Mouse (Mus musculus) limb, embryonic 13.5 days (tissue): ENCODE measurements around the gene Atf7ip. TPM values are rescaled to one million over a fixed set of nuclear protein-coding genes. Genes with fewer than 3 reads are reported as not detected.

Experiments used
- ATAC-seq: fragments of 200-750 bp; cut with Nextera tagmentation; 2 replicates; pipeline ENCODE4 v1.8.0; 2017; ENCODE audit warnings: low read depth, moderate number of reproducible peaks, moderate TSS enrichment; ENCODE audit not compliant: low FRiP score
- H3K27ac ChIP-seq: fragments of 300-500 bp; sonication (generic); 2 replicates; pipeline ENCODE4 v1.5.1; 2015; ENCODE audit warnings: inconsistent platforms, mild to moderate bottlenecking, moderate library complexity
- H3K27me3 ChIP-seq: fragments of 300-500 bp; sonication (generic); 2 replicates; pipeline ENCODE4 v1.6.1; 2015; ENCODE audit warnings: mild to moderate bottlenecking, inconsistent platforms
- H3K36me3 ChIP-seq: fragments of 300-500 bp; sonication (generic); 2 replicates; pipeline ENCODE4 v1.6.1; 2015; ENCODE audit warnings: inconsistent platforms, mild to moderate bottlenecking, moderate library complexity
- H3K4me1 ChIP-seq: fragments of 300-500 bp; sonication (generic); 2 replicates; pipeline ENCODE4 v1.6.1; 2015; ENCODE audit warnings: inconsistent platforms
- H3K4me2 ChIP-seq: fragments of 300-500 bp; sonication (generic); replicated peaks from 2 replicates; pipeline ENCODE4 v1.6.1; 2015; ENCODE audit warnings: inconsistent platforms, mild to moderate bottlenecking, moderate library complexity
- H3K4me3 ChIP-seq: fragments of 300-500 bp; sonication (generic); 2 replicates; pipeline ENCODE4 v1.5.1; 2015; ENCODE audit warnings: moderate library complexity, mild to moderate bottlenecking, inconsistent platforms
- H3K9ac ChIP-seq: fragments of 300-500 bp; sonication (generic); 2 replicates; pipeline ENCODE4 v1.6.1; 2015; ENCODE audit warnings: mild to moderate bottlenecking, inconsistent platforms
- H3K9me3 ChIP-seq: fragments of 300-500 bp; sonication (generic); 2 replicates; pipeline ENCODE4 v1.6.1; 2016; ENCODE audit warnings: inconsistent platforms
- whole genome bisulfite sequencing: fragments of 180-500 bp; shearing (Covaris S2); methylation state at CpG from one replicate; pipeline ENCODE4 v1.1.7; 2015; 5-methylcytosine and 5-hydroxymethylcytosine counted together
- polyA plus RNA-seq: library from polyadenylated mRNA; unstranded; fragments of >200 nt; fragmentation: Nextera tagmentation; extraction: Ambion mirVana; gene quantifications from 2 replicates; pipeline ENCODE4 v1.2.1, GENCODE M21; 2015

Gene Atf7ip
- polyA plus RNA-seq, 1 experiment from 2014 or later: 40.4 TPM

DNA sequence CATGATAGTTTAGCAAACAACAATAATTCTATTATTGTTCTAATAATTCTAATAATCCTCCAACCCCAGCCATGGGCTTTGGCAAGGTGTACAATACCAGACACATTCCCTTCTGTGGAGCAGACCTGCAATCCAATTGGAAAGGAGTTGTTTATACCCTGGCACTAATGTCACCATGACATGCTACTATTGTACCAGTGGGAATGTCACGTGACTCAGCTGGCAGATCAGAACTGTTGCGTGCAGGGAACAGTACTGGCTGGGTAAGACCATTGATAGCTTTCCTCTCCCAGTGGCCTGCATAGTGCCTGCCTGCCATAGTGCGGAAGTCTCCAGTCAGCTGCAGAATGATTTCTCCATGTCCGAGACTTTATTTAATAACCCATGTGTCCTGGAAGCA, 88.6 kb downstream of the Atf7ip start:
- H3K36me3 ChIP-seq: peaks cover 78% of the 10 kb centered on the region
- ATAC-seq: no peak
- H3K9ac ChIP-seq: no peak overlapping the region
- no peak overlapping the region for H3K27ac ChIP-seq
- no peaks in the 10 kb centered on the region for H3K4me1 ChIP-seq
- WGBS: 95% methylated on average over 4 of the region's 4 CpGs
- H3K4me2 ChIP-seq: no peak overlapping the region
- no peaks in the 10 kb centered on the region for H3K9me3 ChIP-seq
- no peaks in the 10 kb centered on the region for H3K27me3 ChIP-seq
- H3K4me3 ChIP-seq: no peak overlapping the region

DNA sequence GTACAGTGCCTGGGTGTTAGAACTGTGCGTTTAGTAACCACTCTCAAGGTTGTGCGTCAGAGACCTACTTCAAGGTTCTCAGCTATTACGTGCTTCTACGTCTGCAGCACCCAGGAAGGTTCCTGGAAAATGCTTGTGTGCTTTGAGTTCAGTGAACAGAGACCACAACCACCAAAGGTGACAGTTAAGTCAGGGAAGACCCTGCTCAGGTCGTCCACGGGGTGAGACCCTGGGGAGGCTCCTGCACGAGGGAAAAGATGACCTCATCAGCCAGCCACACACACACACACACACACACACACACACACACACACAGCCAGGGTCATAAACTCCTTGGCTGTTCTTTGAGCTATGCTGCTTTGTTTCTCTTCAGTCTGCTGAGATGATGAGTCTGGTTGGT, 96.6 kb downstream of the Atf7ip start:
- WGBS: 84% methylated on average over 7 of the region's 7 CpGs
- no peak overlapping the region for H3K4me3 ChIP-seq
- no peaks in the 10 kb centered on the region for H3K4me1 ChIP-seq
- no peak overlapping the region for H3K9ac ChIP-seq
- no peak overlapping the region for H3K4me2 ChIP-seq
- peaks cover 90% of the 10 kb centered on the region for H3K36me3 ChIP-seq
- H3K9me3 ChIP-seq: no peaks in the 10 kb centered on the region
- no peaks in the 10 kb centered on the region for H3K27me3 ChIP-seq
- ATAC-seq: no peak
- no peak overlapping the region for H3K27ac ChIP-seq

- Histone ChIP-seq H3K9me3 (peaks cover 14% of the 10 kb centered on the region), H3K9ac (no peak overlapping the region), H3K27me3 (no peaks in the 10 kb centered on the region), H3K4me2 (no peak overlapping the region), H3K36me3 (peaks cover 54% of the 10 kb centered on the region), H3K4me1 (no peaks in the 10 kb centered on the region), H3K27ac (no peak overlapping the region), H3K4me3 (no peak overlapping the region)
- 93% methylated on average over 17 of the region's 17 CpGs for WGBS
- no peak for ATAC-seq
Measured at GRCm38 (mm10) chr6:136611351-136612215, 105.6 kb downstream of the Atf7ip start.

DNA sequence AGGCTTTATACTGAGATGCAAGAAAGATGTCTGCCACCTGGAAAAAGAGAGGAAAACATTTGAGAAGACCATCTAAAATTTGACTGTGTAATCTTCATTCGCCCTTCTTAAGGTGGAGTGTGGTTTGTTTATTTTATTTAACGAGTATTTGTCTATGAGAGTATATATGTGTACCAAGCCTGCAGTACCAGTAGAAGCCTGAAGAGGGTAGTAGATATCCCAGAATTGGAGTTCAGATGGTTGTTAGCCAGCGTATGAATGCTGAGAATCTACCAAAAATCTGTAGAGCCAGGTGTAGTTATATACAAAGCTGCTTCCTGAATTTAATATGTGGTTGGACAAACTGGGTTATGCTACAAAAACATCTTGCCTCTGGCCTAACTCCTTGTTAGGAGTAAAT, 106.3 kb downstream of the Atf7ip start:
- Histone ChIP-seq H3K27me3 (no peaks in the 10 kb centered on the region), H3K27ac (no peak overlapping the region), H3K4me1 (no peaks in the 10 kb centered on the region), H3K4me3 (no peak overlapping the region), H3K36me3 (peaks cover 47% of the 10 kb centered on the region), H3K4me2 (no peak overlapping the region), H3K9ac (no peak overlapping the region), H3K9me3 (peaks cover 14% of the 10 kb centered on the region)
- 99% methylated on average over 3 of the region's 3 CpGs for WGBS
- ATAC-seq: no peak

DNA sequence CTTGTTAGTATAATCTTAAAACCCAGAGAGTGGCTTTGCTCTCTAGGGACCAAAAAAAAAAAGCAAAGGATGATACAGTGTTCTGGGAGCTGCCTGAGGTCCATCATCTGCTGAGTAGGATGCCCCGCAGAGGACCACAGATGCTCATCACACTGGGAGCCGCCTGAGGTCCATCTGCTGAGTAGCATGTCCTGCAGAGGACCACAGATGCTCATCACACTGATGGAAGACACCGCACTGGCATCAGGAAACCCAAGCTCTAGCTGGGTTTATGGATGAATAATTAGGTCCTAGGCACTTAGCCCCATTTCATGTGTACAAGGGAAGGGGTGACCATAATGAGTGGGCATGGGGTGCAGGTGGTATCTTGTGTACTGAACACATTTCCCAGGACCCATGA, 108.2 kb downstream of the Atf7ip start:
- peaks cover 30% of the 10 kb centered on the region for H3K36me3 ChIP-seq
- no peaks in the 10 kb centered on the region for H3K4me1 ChIP-seq
- peaks cover 14% of the 10 kb centered on the region for H3K9me3 ChIP-seq
- no peak overlapping the region for H3K27ac ChIP-seq
- no peak overlapping the region for H3K4me2 ChIP-seq
- no peak overlapping the region for H3K4me3 ChIP-seq
- 90% methylated on average over 3 of the region's 3 CpGs for WGBS
- no peaks in the 10 kb centered on the region for H3K27me3 ChIP-seq
- H3K9ac ChIP-seq: no peak overlapping the region
- ATAC-seq: no peak

DNA sequence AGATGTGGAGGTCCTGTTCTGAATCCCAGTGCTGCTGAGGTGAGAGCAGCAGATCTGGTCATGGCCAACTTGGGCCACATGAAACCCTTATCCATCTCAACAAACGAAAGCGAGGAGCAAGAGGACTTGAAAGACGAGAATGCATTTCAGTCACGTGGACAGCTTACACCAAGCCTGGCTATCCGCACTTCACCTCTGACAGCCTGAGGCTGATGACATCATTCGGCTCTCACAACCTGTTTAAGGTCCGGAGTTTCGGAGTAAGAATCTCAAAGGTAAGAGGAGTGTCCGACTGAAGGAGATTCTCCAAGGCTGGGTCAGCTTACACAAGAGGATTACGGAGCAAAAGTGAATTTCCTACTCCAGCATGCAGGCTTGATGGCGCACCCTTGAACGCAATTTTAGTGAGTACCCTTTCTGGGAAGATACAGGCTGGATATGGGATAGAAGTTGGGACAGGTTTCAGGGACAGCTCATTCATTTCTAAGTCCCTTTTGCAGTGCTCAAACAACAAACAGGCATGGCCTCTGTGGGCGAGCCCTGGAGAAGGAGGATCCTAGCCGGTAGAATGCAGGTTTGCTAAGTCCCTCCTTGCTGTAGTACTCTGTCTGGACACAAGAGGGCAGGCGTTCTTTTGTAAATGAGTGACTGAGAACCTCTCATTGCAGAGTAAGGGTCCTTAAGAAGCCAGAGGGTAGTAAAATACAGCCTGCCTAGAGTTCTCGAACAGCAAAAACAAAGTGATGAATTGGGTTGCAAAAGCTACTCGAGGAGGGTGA, 114.6 kb downstream of the Atf7ip start:
- ATAC-seq: peak; percentile 57; the same call in 1 of the 2 replicates
- peak overlapping the region; percentile 37 for H3K4me2 ChIP-seq
- 39% methylated on average over 17 of the region's 17 CpGs for WGBS

DNA sequence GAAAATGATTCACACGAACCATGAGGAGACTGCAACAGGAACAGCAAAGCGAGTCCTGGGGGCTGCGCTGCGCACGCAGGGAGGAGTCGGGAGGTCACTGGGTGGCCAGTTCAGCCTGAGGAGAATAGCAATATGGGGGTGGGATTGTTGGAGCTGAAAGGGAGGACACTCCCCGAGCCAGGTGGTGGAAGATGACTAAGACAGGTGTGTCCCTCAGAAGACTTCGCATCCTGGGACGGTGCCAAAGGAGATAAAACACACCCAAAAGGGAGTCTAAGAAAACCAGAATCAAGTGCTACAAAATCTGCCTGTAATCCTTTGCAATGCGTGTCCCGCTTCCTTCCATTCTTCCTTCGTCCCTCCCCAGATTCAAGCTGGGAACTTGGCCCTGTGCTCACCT, 119.5 kb downstream of the Atf7ip start:
- ATAC-seq: no peak
- no peaks in the 10 kb centered on the region for H3K36me3 ChIP-seq
- H3K4me1 ChIP-seq: no peaks in the 10 kb centered on the region
- H3K4me3 ChIP-seq: no peak overlapping the region
- H3K27ac ChIP-seq: no peak overlapping the region
- H3K9ac ChIP-seq: no peak overlapping the region
- WGBS: 91% methylated on average over 12 of the region's 12 CpGs
- H3K27me3 ChIP-seq: no peaks in the 10 kb centered on the region
- no peaks in the 10 kb centered on the region for H3K9me3 ChIP-seq
- H3K4me2 ChIP-seq: no peak overlapping the region

More for the DNA sequence above, 114.6 kb downstream of the Atf7ip start:
- H3K9ac ChIP-seq: no peak overlapping the region
- H3K27ac ChIP-seq: no peak overlapping the region
- no peaks in the 10 kb centered on the region for H3K9me3 ChIP-seq
- H3K4me1 ChIP-seq: no peaks in the 10 kb centered on the region
- H3K4me3 ChIP-seq: no peak overlapping the region
- H3K27me3 ChIP-seq: no peaks in the 10 kb centered on the region
- no peaks in the 10 kb centered on the region for H3K36me3 ChIP-seq

DNA sequence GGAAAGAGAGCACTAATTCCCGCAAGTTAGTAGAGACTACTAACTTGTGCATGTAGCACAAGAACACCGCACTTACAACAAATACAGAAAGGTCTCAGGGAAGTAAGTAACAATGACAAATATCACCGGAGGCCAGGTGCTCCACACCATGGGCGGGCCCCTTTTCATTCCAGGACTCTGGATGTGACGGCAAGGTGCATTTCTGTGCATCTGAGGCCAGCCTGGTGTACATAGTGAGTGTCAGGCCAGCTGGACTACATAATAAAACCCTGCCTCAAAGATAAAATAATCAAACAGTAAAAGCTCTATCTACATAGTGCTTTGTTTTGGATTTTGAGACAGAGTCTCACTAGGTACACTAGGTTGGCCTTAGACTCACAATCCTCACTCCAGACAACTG, 123.7 kb downstream of the Atf7ip start:
- Histone ChIP-seq H3K9ac (no peak overlapping the region), H3K4me1 (no peaks in the 10 kb centered on the region), H3K27me3 (no peaks in the 10 kb centered on the region), H3K36me3 (no peaks in the 10 kb centered on the region), H3K4me2 (no peak overlapping the region), H3K27ac (no peak overlapping the region), H3K9me3 (no peaks in the 10 kb centered on the region), H3K4me3 (no peak overlapping the region)
- no peak for ATAC-seq
- WGBS: 89% methylated on average over 5 of the region's 5 CpGs

GRCm38 (mm10) chr6:136631519-136631918, 125.6 kb downstream of the Atf7ip start:
- Histone ChIP-seq H3K9ac (no peak overlapping the region), H3K27ac (no peak overlapping the region), H3K9me3 (no peaks in the 10 kb centered on the region), H3K27me3 (no peaks in the 10 kb centered on the region), H3K4me1 (no peaks in the 10 kb centered on the region), H3K36me3 (no peaks in the 10 kb centered on the region), H3K4me2 (no peak overlapping the region), H3K4me3 (no peak overlapping the region)
- 85% methylated on average over 8 of the region's 8 CpGs for WGBS
- ATAC-seq: no peak

DNA sequence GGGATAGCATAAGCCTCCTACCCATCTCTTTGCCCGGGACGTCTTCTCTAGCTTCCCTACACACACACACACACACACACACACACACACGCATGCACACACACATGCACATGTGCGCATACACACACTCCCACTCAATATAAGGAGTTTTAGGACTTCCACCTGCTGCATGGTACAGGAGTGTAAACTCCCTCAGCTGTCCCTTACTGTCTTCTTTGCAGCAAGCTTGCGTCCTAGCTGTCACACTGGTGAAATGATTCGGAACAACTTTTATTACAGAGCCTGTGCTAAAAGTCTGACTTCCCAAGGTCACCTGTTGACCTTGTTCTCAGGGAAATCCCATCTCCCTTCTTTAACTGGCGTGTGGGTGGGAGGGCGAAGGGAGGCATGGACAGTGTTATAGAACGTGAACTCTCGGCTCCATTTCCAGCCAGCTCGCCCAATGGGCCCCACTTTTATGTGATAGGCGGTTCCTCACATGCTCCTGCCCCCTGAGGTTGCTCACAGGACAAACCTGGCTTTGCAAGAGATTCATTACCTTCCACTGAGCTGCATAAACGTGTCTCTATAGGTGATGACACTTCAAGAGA, 126.1 kb downstream of the Atf7ip start:
- Histone ChIP-seq H3K9me3 (no peaks in the 10 kb centered on the region), H3K36me3 (no peaks in the 10 kb centered on the region), H3K4me2 (no peak overlapping the region), H3K27me3 (no peaks in the 10 kb centered on the region), H3K27ac (no peak overlapping the region), H3K4me1 (no peaks in the 10 kb centered on the region), H3K9ac (no peak overlapping the region), H3K4me3 (no peak overlapping the region)
- no peak for ATAC-seq
- 78% methylated on average over 13 of the region's 13 CpGs for WGBS

GRCm38 (mm10) chr6:136633154-136633553, 127.2 kb downstream of the Atf7ip start:
- 85% methylated on average over 3 of the region's 3 CpGs for WGBS
- Histone ChIP-seq H3K27ac (no peak overlapping the region), H3K36me3 (no peaks in the 10 kb centered on the region), H3K27me3 (no peaks in the 10 kb centered on the region), H3K4me3 (no peak overlapping the region), H3K4me2 (no peak overlapping the region), H3K9ac (no peak overlapping the region), H3K9me3 (no peaks in the 10 kb centered on the region), H3K4me1 (no peaks in the 10 kb centered on the region)
- ATAC-seq: no peak

GRCm38 (mm10) chr6:136633719-136634118, 127.8 kb downstream of the Atf7ip start:
- H3K4me3 ChIP-seq: no peak overlapping the region
- H3K27ac ChIP-seq: no peak overlapping the region
- no peak overlapping the region for H3K4me2 ChIP-seq
- no peaks in the 10 kb centered on the region for H3K4me1 ChIP-seq
- H3K9ac ChIP-seq: no peak overlapping the region
- ATAC-seq: no peak
- H3K27me3 ChIP-seq: no peaks in the 10 kb centered on the region
- 80% methylated on average over 6 of the region's 6 CpGs for WGBS
- H3K36me3 ChIP-seq: no peaks in the 10 kb centered on the region
- no peaks in the 10 kb centered on the region for H3K9me3 ChIP-seq
